Mouse (Mus musculus): ENCODE measurements around the gene Cd200r2.

DNA sequence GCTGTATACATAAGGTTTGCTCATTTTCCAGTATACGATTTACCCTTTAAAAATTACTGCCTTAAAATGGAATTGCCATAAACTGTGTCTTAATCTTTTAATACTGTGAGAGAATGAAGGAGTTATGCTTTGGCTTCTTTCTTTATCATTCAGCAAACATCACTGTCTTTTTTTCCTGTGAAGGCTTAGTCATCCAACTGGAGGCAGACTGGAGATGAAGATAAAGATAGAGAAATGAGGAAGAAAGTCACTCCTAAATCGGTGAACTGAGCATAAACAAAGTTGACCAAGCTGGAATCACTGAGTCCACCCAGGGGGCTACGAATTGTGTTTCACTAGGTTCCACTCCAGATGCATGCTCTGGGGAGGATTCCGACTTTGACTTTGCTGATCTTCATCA, 46.4 kb upstream of the Cd200r2 start:
- TF ChIP-seq CTCF (IDR thresholded peaks at IDR 0.05; ENCODE audit: low read depth) (no peak), EP300 (IDR thresholded peaks at IDR 0.05; ENCODE audit: low read depth) (no peak)
